Mouse (Mus musculus) left cerebral cortex, adult 2 months (tissue): ENCODE data around the gene Ccdc88c. TPM values are rescaled to one million over a fixed set of nuclear protein-coding genes. Genes with fewer than 3 reads are reported as not detected.

ENCODE experiments used
- DNase-seq, 2 experiments: peaks; one replicate each; pipeline ENCODE4 v3.0.0; 2021 to 2022; ENCODE audit warnings: low spot score in 2 of 2, mixed read lengths in 1 of 2; ENCODE audit errors: extremely low spot score in 1 of 2
- H3K27ac ChIP-seq: fragments of 200-600 bp; 2 replicates; pipeline ENCODE4 v1.8.1; 2022
- H3K4me3 ChIP-seq: fragments of 200-600 bp; 2 replicates; pipeline ENCODE4 v1.8.1; 2022
- CTCF ChIP-seq: fragments of 200-600 bp; IDR thresholded peaks from 2 replicates; pipeline ENCODE4 v1.8.1; 2022; ENCODE audit warnings: antibody characterized with exemption, mild to moderate bottlenecking, moderate library complexity
- intact Hi-C: fragments of 180-260 bp; cut with DNase I; formaldehyde crosslinking; loops from one replicate; pipeline ENCODE4 v1.15.1; 2025
- total RNA-seq, 2 experiments: library from RNA; stranded (reverse); gene quantifications; 2 replicates each; pipeline ENCODE4 v1.2.3; 2021

The Ccdc88c gene
- total RNA-seq, 2 experiments from 2014 or later: 23.2 to 30.1 TPM

GRCm38 (mm10) chr12:100952193-100952931, 76.5 kb downstream of the Ccdc88c start:
- TF ChIP-seq CTCF: peak; percentile 67
- DNase-seq: peak; percentile 76 to 82
- Histone ChIP-seq H3K27ac (no peak overlapping the region), H3K4me3 (no peak overlapping the region)
- intact Hi-C loops: loop anchor here (1.0 kb wide), 1 partner anchor 77 kb away; the partner anchor contains the start of gene Ccdc88c

- no peak for TF ChIP-seq CTCF
- intact Hi-C loops: no loop called here
- H3K4me3 ChIP-seq: no peak overlapping the region
- no peak overlapping the region for H3K27ac ChIP-seq
- DNase-seq: no peak
Measured at GRCm38 (mm10) chr12:100949146-100949545, 79.7 kb downstream of the Ccdc88c start.

- Histone ChIP-seq H3K27ac (no peak overlapping the region), H3K4me3 (no peak overlapping the region)
- DNase-seq: no peak
- intact Hi-C loops: no loop called here
- TF ChIP-seq CTCF: no peak
Measured at GRCm38 (mm10) chr12:100948021-100948420, 80.8 kb downstream of the Ccdc88c start.

GRCm38 (mm10) chr12:100945948-100946347, 82.9 kb downstream of the Ccdc88c start:
- Histone ChIP-seq H3K27ac (no peak overlapping the region), H3K4me3 (no peak overlapping the region)
- no peak for TF ChIP-seq CTCF
- DNase-seq: no peak
- intact Hi-C loops: no loop called here

GRCm38 (mm10) chr12:100945501-100945900, 83.4 kb downstream of the Ccdc88c start:
- intact Hi-C loops: no loop called here
- H3K4me3 ChIP-seq: no peak overlapping the region
- peak overlapping the region; percentile 15; the same call in 1 of the 2 replicates for H3K27ac ChIP-seq
- DNase-seq: no peak
- TF ChIP-seq CTCF: no peak

DNA sequence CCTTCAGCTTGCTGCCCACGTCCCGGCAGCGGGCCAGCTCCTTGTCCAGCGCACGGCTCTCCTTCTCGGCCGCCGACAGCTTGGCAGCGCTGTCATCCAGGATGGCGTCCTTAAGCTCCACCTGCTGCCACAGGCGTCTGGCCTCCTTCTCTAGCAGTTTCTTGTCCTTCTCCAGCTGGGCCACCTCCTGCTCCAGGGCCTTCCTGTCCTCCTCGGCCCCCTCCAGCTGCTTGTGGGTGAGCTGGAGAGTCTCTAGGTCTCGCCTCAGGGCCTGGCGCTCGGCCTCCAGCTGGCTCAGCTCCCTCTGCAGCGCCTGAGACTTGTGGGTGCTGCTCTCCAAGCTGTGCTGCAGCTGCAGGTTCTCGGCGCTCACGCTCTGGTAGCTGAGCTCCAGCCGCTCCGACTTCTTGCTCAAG, 83.9 kb downstream of the Ccdc88c start:
- intact Hi-C loops: no loop called here
- TF ChIP-seq CTCF: no peak
- no peak overlapping the region for H3K4me3 ChIP-seq

DNA sequence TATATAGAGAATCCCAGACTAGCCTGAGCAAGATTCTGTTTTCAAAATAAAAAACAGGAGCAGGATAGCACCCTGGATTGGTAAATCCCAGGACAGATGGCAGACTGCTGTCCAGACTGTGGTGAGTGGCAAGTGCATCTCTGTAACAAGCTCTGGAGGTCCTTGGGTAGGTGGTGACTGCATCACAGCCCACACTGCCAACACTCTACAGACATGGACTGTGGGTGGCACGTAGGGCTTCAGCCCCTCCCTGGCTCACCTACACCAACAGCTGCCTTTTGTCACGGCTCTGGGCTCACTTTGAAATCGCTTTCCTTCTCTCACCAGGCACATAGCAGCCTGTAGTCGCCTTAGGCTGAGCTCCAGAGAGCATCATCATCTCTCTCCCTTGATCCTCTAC, 85.7 kb downstream of the Ccdc88c start:
- no peak overlapping the region for H3K27ac ChIP-seq
- H3K4me3 ChIP-seq: no peak overlapping the region
- intact Hi-C loops: no loop called here
- no peak for TF ChIP-seq CTCF
- DNase-seq: no peak

More for the DNA sequence above, 83.9 kb downstream of the Ccdc88c start:
- peak overlapping the region; percentile 15; the same call in 1 of the 2 replicates for H3K27ac ChIP-seq
- no peak for DNase-seq

DNA sequence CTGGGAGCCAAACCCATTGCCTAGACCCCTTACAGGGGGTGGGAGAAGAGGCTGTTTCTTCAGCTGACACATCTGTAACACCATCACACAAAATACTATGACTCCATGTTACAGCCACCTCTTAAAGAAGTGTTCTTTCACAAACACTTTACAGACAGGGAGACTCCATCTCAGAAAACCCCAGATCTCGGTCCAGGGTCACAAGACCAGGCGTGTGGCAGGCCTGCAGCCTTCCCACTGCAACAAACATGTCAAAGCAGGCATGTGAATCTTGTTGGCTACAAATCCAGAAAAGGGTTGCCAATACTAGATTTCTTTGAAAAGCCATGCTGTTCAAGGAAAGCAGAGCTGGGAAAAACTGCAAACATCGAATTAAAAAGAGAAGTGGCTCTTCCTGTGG, 87.5 kb downstream of the Ccdc88c start:
- no peak for DNase-seq
- no peak for TF ChIP-seq CTCF
- intact Hi-C loops: no loop called here
- H3K27ac ChIP-seq: no peak overlapping the region
- no peak overlapping the region for H3K4me3 ChIP-seq

DNA sequence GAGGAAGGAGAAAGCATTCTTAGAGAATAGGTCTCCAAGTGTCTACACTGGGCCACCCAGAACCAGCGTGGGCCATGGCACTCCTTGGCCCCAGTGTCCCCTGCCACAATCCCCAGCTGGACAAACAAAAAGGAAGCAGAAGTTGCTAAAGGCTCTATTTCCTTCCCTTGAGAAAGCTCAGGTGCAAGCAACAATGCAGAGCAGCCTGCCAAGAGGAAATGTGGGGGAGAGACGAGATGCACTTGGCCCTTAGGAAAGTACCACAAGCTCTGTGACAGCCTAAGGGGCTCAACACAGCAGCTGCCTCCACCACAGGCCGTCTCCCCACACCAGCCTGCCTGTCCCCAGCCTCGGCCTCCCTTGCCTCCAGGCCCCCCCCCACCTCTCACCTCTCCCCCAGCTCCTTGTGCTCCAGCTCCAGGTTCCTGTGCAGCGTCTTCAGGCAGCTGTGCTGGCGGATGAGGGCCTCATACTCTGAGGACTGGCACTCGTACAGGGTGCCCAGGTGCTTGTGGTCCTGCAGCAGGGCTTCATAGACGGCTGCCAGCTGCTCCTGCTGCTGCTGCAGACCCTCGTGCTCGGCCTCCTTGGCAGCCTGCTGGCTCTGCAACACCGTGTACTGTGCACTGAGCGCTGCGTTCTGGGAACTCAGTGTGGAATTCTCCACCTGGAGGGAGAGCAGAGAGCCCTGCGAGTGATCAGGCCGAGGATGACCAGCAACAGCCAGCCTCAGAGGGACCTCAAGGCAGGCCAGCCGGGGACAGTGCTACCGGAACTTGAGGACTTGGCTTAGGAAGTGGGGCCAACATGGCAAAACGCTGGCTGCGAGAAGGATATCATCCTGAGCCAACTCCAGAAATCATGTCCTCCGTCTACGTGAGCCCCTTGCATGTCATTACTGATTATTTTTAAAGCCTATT, 91.2 kb downstream of the Ccdc88c start:
- no peak for TF ChIP-seq CTCF
- Histone ChIP-seq H3K27ac (no peak overlapping the region), H3K4me3 (no peak overlapping the region)
- intact Hi-C loops: loop anchor here (5.0 to 10.0 kb wide), 2 partner anchors 425 to 667 kb away; no protein-coding TSS in a partner anchor
- no peak for DNase-seq

DNA sequence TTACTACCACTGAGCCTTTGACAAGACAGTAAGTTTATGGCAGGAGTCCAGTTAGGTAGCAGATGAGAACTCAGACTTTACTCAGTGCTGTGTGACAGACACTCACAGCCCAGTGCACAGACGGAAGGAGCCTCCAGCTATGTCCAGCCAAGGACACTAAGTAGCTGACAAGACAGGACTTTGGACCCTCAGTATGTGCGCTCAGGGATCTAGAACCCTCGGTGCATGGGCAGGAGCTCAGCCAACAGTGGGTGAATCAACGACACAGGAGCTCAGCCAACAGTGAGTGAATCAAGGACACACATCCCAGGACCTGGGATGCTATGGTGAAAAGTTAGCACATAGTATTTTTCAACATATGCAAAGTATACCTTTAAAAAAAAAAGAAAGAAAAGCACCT, 92.1 kb downstream of the Ccdc88c start:
- Histone ChIP-seq H3K27ac (no peak overlapping the region), H3K4me3 (no peak overlapping the region)
- TF ChIP-seq CTCF: no peak
- intact Hi-C loops: loop anchor here (1.0 to 10.0 kb wide), 3 partner anchors 93 to 668 kb away; partner anchors contain the start of gene Ccdc88c
- no peak for DNase-seq

DNA sequence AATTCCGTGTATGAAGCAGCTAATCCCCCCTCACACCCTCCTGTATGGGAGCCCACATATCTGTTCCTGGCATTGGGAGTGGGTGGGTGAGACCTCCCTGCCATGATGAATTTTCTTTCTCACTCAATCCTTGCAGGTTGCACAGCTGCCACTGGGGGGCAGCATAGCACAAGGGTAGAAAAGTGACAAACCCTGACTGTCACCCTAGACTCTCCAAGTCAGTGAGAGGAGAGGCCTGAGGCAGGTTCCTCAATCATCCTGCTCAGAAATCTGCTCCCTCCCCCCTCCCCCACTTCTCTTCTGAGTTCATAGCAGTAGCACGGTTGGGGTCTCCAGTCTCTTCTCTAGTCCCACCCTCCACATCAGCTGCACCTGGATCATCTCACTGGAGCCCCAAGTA, 92.7 kb downstream of the Ccdc88c start:
- intact Hi-C loops: loop anchor here (1.0 to 10.0 kb wide), 3 partner anchors 93 to 669 kb away; partner anchors contain the start of gene Ccdc88c
- Histone ChIP-seq H3K27ac (no peak overlapping the region), H3K4me3 (no peak overlapping the region)
- DNase-seq: peak; percentile 76 to 83
- peak; percentile 93 for TF ChIP-seq CTCF

GRCm38 (mm10) chr12:100934796-100935195, 94.1 kb downstream of the Ccdc88c start:
- Histone ChIP-seq H3K27ac (no peak overlapping the region; the same call in 1 of the 2 replicates), H3K4me3 (no peak overlapping the region)
- intact Hi-C loops: loop anchor here (5.0 to 10.0 kb wide), 2 partner anchors 428 to 670 kb away; no protein-coding TSS in a partner anchor
- DNase-seq: no peak
- TF ChIP-seq CTCF: no peak
